Mouse (Mus musculus) cerebellum, adult (tissue): Measurements from ENCODE around the gene Trim13.

ENCODE experiments used
- ATAC-seq: cut with Nextera tagmentation; 2 replicates; pipeline ENCODE4 v1.9.2; 2017; ENCODE audit warnings: mild to moderate bottlenecking, moderate library complexity, mixed read lengths; ENCODE audit not compliant: insufficient number of reproducible peaks, low FRiP score, low TSS enrichment

The Trim13 gene

GRCm38 (mm10) chr14:61611766-61612165, 13.7 kb downstream of the Trim13 start:
- no peak for ATAC-seq

DNA sequence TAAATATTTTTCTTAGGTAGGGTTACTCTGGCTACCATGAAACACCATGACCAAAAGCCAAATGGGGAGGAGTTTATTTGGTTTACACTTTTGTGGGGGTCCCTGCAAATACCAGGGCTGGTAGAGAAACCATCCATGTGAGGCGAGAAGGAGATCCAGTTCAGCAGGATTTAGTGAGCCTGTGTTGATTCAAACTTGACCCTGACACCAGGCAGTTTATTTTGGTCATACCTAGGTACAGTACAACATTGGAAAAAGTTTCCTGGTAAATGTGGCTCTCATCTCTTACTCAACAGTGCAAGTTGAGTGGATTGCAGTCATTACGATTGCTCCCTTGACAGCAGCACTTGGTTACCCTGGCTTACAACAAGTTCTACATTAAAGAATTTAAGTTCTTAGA, 15.3 kb downstream of the Trim13 start:
- ATAC-seq = no peak

DNA sequence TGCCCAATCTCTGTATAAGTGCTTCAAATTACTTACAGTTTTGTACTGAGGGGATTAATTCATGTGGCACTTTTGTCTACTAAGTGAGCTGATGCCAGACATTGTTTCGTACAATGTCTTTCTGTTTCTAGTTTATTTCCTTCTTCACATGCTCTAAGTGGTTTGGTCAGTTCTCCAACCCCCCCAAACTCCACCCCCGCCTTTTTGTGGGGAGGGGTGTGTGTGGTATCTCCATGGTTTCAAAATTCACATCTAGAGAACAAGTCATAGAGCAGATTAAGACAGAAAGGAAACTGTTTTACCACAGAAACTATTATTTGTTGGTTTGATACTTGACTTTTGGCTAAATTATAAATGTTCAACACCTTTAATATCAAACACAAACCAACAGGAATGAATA, 22.3 kb downstream of the Trim13 start:
- no peak for ATAC-seq

- ATAC-seq = no peak
Measured at GRCm38 (mm10) chr14:61635969-61636368, 37.9 kb downstream of the Trim13 start.

DNA sequence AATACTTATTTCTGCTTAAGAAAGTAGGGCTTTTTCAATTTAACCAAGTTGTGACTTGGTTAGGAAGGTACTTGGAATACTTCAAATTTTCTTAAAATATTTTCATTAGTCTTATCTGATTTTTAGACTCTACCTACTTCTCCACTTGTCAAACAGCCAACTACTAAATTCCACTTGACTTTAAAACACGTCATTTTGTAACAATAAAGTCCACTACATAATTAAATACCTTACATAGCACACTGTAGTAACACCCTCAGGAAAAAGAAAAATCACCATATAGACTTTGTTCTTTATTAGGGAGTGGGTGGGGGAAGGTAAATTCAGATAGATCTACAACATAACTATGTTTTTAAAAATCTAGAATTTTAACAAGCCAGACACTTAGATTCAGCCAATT, 44.6 kb downstream of the Trim13 start:
- no peak for ATAC-seq

- ATAC-seq = no peak
Measured at GRCm38 (mm10) chr14:61645547-61645946, 47.5 kb downstream of the Trim13 start.

DNA sequence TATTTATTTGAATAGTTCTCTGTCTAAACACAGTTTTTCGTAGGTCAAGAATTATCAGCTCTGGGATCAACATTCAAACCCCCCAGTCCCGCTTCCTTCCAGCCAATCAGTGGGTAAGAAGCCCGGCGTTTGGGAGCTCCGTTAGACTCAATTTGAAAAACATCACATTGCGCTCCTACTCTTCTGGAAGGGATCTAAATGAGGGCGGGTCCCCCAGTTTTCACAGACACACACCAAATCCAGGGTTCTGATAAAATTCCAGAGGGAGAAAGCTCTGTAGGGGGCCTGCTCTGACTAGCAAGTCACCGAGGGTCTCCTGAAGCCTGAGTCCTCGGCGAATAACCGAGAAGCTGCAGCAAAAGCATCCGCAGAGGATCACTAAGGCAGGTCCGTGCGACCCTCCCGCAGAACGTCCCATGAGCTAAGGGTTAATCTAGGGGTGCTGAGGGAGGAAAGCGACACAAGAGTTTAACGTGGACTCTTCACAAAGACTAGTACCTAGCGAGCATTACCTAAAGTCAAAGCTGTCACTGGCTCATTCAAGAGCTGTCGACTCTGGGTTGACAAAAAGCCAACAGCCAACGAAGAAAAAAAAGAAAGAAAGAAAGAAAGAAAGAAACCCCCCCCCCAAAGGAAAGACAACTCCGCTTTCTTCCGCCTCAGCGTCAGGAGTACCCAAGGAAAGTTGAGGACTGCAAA, 49.3 kb downstream of the Trim13 start:
- no peak for ATAC-seq

DNA sequence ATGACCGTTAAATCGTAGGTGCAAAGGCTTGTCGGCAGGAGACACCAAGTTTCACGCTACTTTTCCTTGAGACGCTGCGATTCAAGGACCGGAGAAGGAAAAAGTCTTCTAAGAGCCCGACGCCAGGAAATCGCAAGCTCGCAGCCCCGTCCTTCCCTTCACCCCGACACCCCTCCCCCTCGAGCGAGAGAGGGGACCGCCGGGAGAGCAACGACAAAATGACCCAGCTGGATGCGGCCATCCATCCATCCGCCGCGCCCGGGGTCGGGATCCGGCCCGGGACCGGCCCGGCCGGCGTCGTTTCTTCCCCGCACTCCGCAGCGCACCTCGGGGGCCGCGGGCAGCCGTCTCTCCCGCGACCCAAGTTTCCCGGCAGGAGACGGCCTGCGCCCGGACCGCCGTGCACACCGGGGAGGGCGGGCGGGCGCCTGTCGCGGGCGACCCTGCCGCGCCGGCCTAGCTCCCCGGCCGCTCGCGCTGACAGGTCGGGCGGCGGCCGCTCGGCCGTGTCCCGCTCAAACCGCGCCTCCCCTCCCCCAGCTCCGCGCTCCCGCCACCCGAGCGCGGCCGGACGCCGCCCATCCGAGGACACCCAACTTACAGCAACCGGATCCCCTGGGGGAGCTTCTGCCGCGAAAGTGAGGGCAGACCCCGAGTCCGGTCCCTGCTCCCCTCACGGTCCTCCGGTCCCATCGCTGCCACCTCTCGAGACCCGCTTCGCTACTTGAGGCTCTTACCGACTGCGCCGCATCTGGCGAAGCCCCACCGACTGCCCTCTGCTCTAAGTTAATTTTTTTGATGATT, 50.0 kb downstream of the Trim13 start:
- peak; percentile 50 for ATAC-seq

GRCm38 (mm10) chr14:61648685-61649504, 50.8 kb downstream of the Trim13 start:
- peak; percentile 91 for ATAC-seq

DNA sequence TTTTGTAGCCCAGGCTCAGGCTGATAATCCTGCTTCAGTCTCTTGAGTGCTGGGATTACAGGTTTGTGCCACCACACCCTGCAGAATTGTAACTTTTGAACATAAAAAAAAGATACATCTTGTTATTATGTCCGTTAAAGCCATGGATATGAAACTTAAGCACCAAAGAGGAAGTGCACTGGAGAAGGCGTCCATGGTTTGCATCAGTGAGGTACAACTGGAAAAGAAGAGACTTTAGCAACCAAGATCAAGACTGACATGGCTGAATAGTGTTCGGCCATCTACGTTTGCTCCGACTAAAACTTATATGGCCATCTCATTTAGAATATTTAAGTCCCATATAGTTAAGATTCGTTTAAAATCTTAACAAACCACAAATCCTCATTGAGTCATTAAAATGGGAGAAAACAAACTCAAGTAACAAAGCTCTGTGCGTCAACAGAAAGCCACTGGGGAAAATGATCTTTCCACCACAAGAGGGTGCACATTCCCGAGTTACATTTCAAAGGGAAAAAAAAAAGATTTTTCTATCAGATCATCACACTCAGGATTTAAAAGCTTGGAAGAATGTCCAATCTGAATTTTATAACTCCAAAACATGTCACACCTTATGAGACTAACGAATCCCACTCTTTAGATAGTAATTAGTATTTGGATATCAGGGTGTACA, 52.4 kb downstream of the Trim13 start:
- ATAC-seq = no peak
